Mouse (Mus musculus) CD4-positive naive resting alpha-beta T cell, adult 76 days (primary cell): ENCODE results near the gene Gm19345. TPM values are rescaled to one million over a fixed set of nuclear protein-coding genes. Genes with fewer than 3 reads are reported as not detected.

ENCODE experiments used
- total RNA-seq: library from RNA; stranded (reverse); gene quantifications from one replicate; pipeline ENCODE4 v1.2.4, GENCODE M21; 2023

Gene Gm19345
- not detected for total RNA-seq

GRCm38 (mm10) chr7:19851858-19852570 lies at the start of gene Gm19345:
Gm19345 (plus strand) TSS chr7:19852003.

GRCm38 (mm10) chr7:19822604-19823058 lies 29.2 kb upstream of the Gm19345 start, which contains the start of gene Bcl3:
Bcl3 (minus strand) TSS chr7:19822770.

GRCm38 (mm10) chr7:19861199-19861598 lies 9.4 kb downstream of the Gm19345 start, which contains the start of gene Ceacam16:
Ceacam16 (minus strand) TSS chr7:19861299.

GRCm38 (mm10) chr7:19887849-19888248 lies 36.0 kb downstream of the Gm19345 start, which contains the start of gene Ceacam19:
Ceacam19 (minus strand) TSS chr7:19887965.

Other genes with a start within 250 kb of the Gm19345 start
- 87.2 TPM for gene Clasrp, start 247.5 kb upstream of the Gm19345 start, total RNA-seq
- 67.9 TPM for gene Relb, start 222.6 kb upstream of the Gm19345 start, total RNA-seq
- gene Clptm1, start 187.0 kb upstream of the Gm19345 start, total RNA-seq = 87.9 TPM
- not detected for gene Apoc2, start 174.1 kb upstream of the Gm19345 start, total RNA-seq
- gene Gm44805, start 170.6 kb upstream of the Gm19345 start, total RNA-seq = not detected
- gene Apoc4, start 170.5 kb upstream of the Gm19345 start, total RNA-seq = not detected
- gene Apoc1, start 159.3 kb upstream of the Gm19345 start, total RNA-seq = not detected
- 36.3 TPM for gene Apoe, start 152.8 kb upstream of the Gm19345 start, total RNA-seq
- 48.0 TPM for gene Tomm40, start 136.6 kb upstream of the Gm19345 start, total RNA-seq
- 0.38 TPM for gene Nectin2, start 101.5 kb upstream of the Gm19345 start, total RNA-seq
- gene Bcam, start 81.0 kb upstream of the Gm19345 start, total RNA-seq = 0.23 TPM
- gene Cblc, start 55.2 kb upstream of the Gm19345 start, total RNA-seq = not detected
- gene Bcl3, start 29.2 kb upstream of the Gm19345 start, total RNA-seq = 23.5 TPM
- 1.6 TPM for gene Ceacam16, start 9.3 kb downstream of the Gm19345 start, total RNA-seq
- not detected for gene Ceacam19, start 36.0 kb downstream of the Gm19345 start, total RNA-seq
- gene Pvr, start 69.2 kb downstream of the Gm19345 start, total RNA-seq = 120 TPM
- 11.8 TPM for gene Igsf23, start 98.8 kb downstream of the Gm19345 start, total RNA-seq
- not detected for gene Ceacam20, start 113.4 kb downstream of the Gm19345 start, total RNA-seq
- not detected for gene Nlrp9b, start 139.5 kb downstream of the Gm19345 start, total RNA-seq
- not detected for gene Vmn1r91, start 247.7 kb downstream of the Gm19345 start, total RNA-seq